Mouse (Mus musculus): ENCODE measurements around the gene Ifitm1. TPM values are rescaled to one million over a fixed set of nuclear protein-coding genes. Genes with fewer than 3 reads are reported as not detected.

Gene Ifitm1
- polyA plus RNA-seq, 1 experiment from 2014 or later, result 163 TPM

DNA sequence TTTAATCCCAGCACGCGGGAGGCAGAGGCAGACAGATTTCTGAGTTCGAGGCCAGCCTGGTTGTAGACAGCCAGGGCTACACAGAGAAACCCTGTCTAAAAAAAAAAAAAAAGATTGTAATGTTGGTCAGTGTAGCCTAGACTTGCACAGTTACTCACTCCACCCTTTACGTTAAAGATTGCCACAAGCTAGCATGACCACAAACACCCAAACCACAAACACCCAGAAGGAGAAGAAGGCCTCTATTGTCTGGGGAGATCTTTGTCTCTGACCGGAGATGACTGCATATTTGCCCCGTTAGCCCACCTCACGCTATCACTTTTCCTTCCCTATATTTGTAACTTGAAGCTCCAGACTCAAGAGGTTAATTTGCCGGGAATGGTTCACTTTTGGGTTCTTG lies 14.7 kb downstream of the Ifitm1 start:
- no peak overlapping the region for H3K4me3 ChIP-seq (replicated peaks; ENCODE audit: low read depth, low read length)
- WGBS, result 86% methylated on average over 8 of the region's 8 CpGs
- no peaks in the 10 kb centered on the region for H3K27me3 ChIP-seq (ENCODE audit: insufficient read depth, low read length)

DNA sequence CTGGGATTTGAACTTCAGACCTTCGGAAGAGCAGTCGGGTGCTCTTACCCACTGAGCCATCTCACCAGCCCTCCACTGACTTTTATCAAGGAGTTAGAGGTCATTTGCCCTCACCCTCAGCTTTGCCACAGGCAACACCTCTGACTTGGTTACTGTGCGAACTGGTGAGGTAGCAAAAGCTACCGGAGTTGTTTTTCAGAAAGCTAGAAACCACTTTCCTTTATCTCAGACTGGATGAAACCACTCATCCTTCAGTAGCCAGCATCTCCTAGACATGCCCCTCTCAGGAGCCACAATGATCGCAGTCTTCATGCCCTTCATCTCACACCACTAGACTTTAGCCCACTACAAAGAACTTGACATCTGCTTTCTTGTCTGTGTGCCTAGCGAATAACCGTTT lies 15.9 kb downstream of the Ifitm1 start:
- Histone ChIP-seq H3K36me3 (ENCODE audit: insufficient read depth, low read length) (no peaks in the 10 kb centered on the region), H3K4me2 (ENCODE audit: low read length) (no peak overlapping the region), H3K9ac (ENCODE audit: low read depth, low read length) (no peak overlapping the region), H3K27ac (no peak overlapping the region), H3K9me3 (replicated peaks; ENCODE audit: low read length) (no peaks in the 10 kb centered on the region), H3K27me3 (ENCODE audit: insufficient read depth, low read length) (no peaks in the 10 kb centered on the region), H3K4me3 (replicated peaks; ENCODE audit: low read depth, low read length) (no peak overlapping the region), H3K4me1 (replicated peaks; ENCODE audit: insufficient read depth, low read length) (no peaks in the 10 kb centered on the region)
- ATAC-seq (replicated peaks; ENCODE audit: low FRiP score, low read depth) (no peak), DNase-seq (ENCODE audit: low spot score) (no peak)
- WGBS, result 93% methylated on average over 7 of the region's 7 CpGs
- TF ChIP-seq CTCF (IDR thresholded peaks at IDR 0.05; ENCODE audit: low read depth), result no peak

More for the DNA sequence above, 14.7 kb downstream of the Ifitm1 start:
- DNase-seq (ENCODE audit: low spot score) (no peak), ATAC-seq (replicated peaks; ENCODE audit: low FRiP score, low read depth) (no peak)
- no peak for TF ChIP-seq CTCF (IDR thresholded peaks at IDR 0.05; ENCODE audit: low read depth)
- H3K4me1 ChIP-seq (replicated peaks; ENCODE audit: insufficient read depth, low read length), result no peaks in the 10 kb centered on the region
- no peak overlapping the region for H3K4me2 ChIP-seq (ENCODE audit: low read length)
- H3K9ac ChIP-seq (ENCODE audit: low read depth, low read length), result no peak overlapping the region
- H3K9me3 ChIP-seq (replicated peaks; ENCODE audit: low read length), result no peaks in the 10 kb centered on the region
- H3K27ac ChIP-seq, result no peak overlapping the region
- no peaks in the 10 kb centered on the region for H3K36me3 ChIP-seq (ENCODE audit: insufficient read depth, low read length)

GRCm38 (mm10) chr7:140987182-140988138 lies 20.4 kb downstream of the Ifitm1 start:
- Histone ChIP-seq H3K9ac (ENCODE audit: low read depth, low read length) (no peak overlapping the region), H3K36me3 (ENCODE audit: insufficient read depth, low read length) (no peaks in the 10 kb centered on the region), H3K4me1 (replicated peaks; ENCODE audit: insufficient read depth, low read length) (no peaks in the 10 kb centered on the region), H3K27ac (no peak overlapping the region), H3K4me2 (ENCODE audit: low read length) (no peak overlapping the region), H3K4me3 (replicated peaks; ENCODE audit: low read depth, low read length) (no peak overlapping the region), H3K9me3 (replicated peaks; ENCODE audit: low read length) (no peaks in the 10 kb centered on the region), H3K27me3 (ENCODE audit: insufficient read depth, low read length) (no peaks in the 10 kb centered on the region)
- ATAC-seq (replicated peaks; ENCODE audit: low FRiP score, low read depth) (no peak), DNase-seq (ENCODE audit: low spot score) (no peak)
- WGBS, result 90% methylated on average over 17 of the region's 17 CpGs
- TF ChIP-seq CTCF (IDR thresholded peaks at IDR 0.05; ENCODE audit: low read depth), result no peak

GRCm38 (mm10) chr7:140989022-140989421 lies 22.0 kb downstream of the Ifitm1 start:
- 78% methylated on average over 4 of the region's 4 CpGs for WGBS
- DNase-seq (ENCODE audit: low spot score), result no peak
- no peaks in the 10 kb centered on the region for H3K36me3 ChIP-seq (ENCODE audit: insufficient read depth, low read length)
- H3K9ac ChIP-seq (ENCODE audit: low read depth, low read length), result no peak overlapping the region
- no peak for ATAC-seq (replicated peaks; ENCODE audit: low FRiP score, low read depth)
- no peak overlapping the region for H3K4me2 ChIP-seq (ENCODE audit: low read length)
- no peak for TF ChIP-seq CTCF (IDR thresholded peaks at IDR 0.05; ENCODE audit: low read depth)
- H3K27me3 ChIP-seq (ENCODE audit: insufficient read depth, low read length), result no peaks in the 10 kb centered on the region
- H3K4me3 ChIP-seq (replicated peaks; ENCODE audit: low read depth, low read length), result no peak overlapping the region
- H3K27ac ChIP-seq, result no peak overlapping the region
- H3K4me1 ChIP-seq (replicated peaks; ENCODE audit: insufficient read depth, low read length), result no peaks in the 10 kb centered on the region
- no peaks in the 10 kb centered on the region for H3K9me3 ChIP-seq (replicated peaks; ENCODE audit: low read length)

GRCm38 (mm10) chr7:140990185-140990584 lies 23.2 kb downstream of the Ifitm1 start:
- ATAC-seq (replicated peaks; ENCODE audit: low FRiP score, low read depth), result no peak
- 41% methylated on average over 6 of the region's 6 CpGs for WGBS
- Histone ChIP-seq H3K36me3 (ENCODE audit: insufficient read depth, low read length) (no peaks in the 10 kb centered on the region), H3K27me3 (ENCODE audit: insufficient read depth, low read length) (no peaks in the 10 kb centered on the region), H3K4me2 (ENCODE audit: low read length) (no peak overlapping the region), H3K9ac (ENCODE audit: low read depth, low read length) (no peak overlapping the region), H3K4me3 (replicated peaks; ENCODE audit: low read depth, low read length) (no peak overlapping the region), H3K9me3 (replicated peaks; ENCODE audit: low read length) (no peaks in the 10 kb centered on the region), H3K27ac (no peak overlapping the region), H3K4me1 (replicated peaks; ENCODE audit: insufficient read depth, low read length) (no peaks in the 10 kb centered on the region)
- no peak for DNase-seq (ENCODE audit: low spot score)
- TF ChIP-seq CTCF (IDR thresholded peaks at IDR 0.05; ENCODE audit: low read depth), result no peak

- H3K27me3 ChIP-seq (ENCODE audit: insufficient read depth, low read length), result no peaks in the 10 kb centered on the region
- no peaks in the 10 kb centered on the region for H3K36me3 ChIP-seq (ENCODE audit: insufficient read depth, low read length)
- TF ChIP-seq CTCF (IDR thresholded peaks at IDR 0.05; ENCODE audit: low read depth), result no peak
- H3K4me1 ChIP-seq (replicated peaks; ENCODE audit: insufficient read depth, low read length), result no peaks in the 10 kb centered on the region
- no peak overlapping the region for H3K9ac ChIP-seq (ENCODE audit: low read depth, low read length)
- no peaks in the 10 kb centered on the region for H3K9me3 ChIP-seq (replicated peaks; ENCODE audit: low read length)
- 49% methylated on average over 5 of the region's 5 CpGs for WGBS
- DNase-seq (ENCODE audit: low spot score) (no peak), ATAC-seq (replicated peaks; ENCODE audit: low FRiP score, low read depth) (no peak)
- no peak overlapping the region for H3K4me3 ChIP-seq (replicated peaks; ENCODE audit: low read depth, low read length)
- H3K4me2 ChIP-seq (ENCODE audit: low read length), result no peak overlapping the region
- H3K27ac ChIP-seq, result no peak overlapping the region
Observed at GRCm38 (mm10) chr7:140990622-140991021, 23.6 kb downstream of the Ifitm1 start.

Data from kidney, postnatal 0 days (tissue).